Mouse (Mus musculus) erythroid progenitor cell, adult 5-6 weeks (primary cell): ENCODE measurements at regions not wholly inside any gene's neighbourhood (a gene's known extent, or its start where the extent isn't known, plus 50 kb on each side); places are given as distances from the start of the nearest gene placed in this dataset.

Source experiments
- ATAC-seq: replicated peaks from 2 replicates; pipeline ENCODE4 v1.8.0; 2016; ENCODE audit warnings: moderate number of reproducible peaks, mild to moderate bottlenecking, moderate TSS enrichment, inconsistent platforms; ENCODE audit not compliant: poor library complexity, low FRiP score, severe bottlenecking

DNA sequence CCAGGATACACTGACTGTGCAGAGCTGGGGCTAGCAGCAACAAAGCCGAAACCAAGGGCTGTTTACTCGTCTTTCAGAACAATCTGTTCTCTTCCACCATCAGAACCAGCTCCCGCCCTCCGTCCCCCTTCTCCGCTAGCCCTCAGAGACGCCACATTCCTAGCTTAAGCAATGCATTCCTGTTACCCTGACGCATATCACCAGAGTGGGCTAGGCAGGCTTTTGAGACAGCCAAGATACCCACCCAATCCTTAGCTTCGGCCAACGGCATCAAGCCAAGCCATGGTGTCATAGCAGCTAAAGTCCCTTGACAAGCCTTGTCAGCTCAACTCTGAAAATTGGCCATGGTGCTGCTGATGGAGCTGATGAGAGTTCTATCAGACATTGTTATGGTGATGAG, 319.1 kb downstream of the Tns1 start:
- ATAC-seq: no peak

DNA sequence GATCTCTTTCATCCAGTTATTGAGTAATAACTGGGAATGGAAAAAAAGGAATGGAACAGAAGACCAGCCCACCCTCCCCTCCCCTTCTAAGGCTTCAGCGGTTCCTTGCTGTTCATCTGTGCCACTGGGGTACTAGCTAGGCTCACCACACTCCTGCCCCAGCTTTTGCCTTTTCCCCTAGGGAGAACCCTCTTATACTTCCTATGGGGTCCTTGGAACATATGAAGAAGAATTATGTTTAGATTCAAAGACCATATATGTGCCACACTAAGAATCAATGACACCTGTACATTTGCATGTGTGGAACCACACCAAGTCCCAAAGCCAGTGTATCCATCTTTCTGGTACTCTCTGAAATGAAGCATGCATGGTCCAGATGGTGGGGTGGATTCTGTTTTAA, 324.3 kb downstream of the Tns1 start:
- no peak for ATAC-seq

DNA sequence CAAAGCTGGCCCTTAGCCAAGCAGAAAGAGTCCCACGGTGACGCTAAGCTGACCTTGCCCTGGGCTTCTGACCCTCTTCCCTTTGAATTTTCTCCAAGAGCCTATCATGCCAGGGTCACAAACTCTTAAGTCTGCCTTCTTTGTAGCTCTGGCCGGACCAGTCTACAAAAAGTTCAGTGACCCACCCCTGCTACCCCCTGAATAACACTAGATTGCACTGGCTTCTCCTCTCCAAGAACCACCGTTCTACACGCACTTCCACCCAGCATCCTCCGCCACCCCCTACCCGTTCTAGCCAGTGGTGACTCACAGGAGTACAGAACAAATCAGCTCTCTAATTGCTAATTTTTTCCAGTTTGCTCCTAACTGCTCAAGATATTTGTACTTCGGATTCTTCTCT, 325.0 kb downstream of the Tns1 start:
- ATAC-seq: no peak

DNA sequence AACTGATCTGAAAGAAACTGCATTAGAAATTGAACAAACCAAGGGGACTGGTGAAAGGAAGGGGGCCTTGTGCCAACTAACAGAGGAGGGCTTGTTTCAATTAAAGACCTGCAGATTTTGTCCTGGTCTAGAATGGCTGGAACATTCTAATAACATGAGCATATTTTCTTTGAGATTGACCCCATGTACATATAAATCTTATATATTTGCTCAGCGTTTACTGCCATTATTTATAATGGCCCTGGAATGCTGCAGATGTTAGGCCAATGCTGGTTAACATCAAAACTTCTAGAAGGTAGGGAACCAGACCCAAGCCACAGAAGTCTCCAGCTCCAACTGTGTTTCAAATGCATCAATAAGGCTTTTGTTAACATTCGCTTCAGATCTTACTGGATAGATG, 326.4 kb downstream of the Tns1 start:
- no peak for ATAC-seq

DNA sequence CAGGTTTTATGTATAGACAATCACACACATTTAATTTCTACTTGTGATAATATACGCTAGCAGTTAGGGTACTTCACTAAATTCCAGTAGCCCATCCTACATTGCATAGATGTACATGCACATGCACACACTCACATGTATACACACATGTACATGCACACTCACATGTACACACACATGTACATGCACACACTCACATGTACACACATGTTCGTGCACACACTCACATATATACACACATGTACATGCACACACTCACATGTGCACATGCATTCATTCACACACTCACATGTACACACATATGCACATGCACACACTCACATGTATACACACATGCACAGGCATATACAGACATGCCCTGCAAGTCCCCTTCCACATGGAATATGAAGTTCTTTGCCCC, 326.8 kb downstream of the Tns1 start:
- ATAC-seq: no peak

DNA sequence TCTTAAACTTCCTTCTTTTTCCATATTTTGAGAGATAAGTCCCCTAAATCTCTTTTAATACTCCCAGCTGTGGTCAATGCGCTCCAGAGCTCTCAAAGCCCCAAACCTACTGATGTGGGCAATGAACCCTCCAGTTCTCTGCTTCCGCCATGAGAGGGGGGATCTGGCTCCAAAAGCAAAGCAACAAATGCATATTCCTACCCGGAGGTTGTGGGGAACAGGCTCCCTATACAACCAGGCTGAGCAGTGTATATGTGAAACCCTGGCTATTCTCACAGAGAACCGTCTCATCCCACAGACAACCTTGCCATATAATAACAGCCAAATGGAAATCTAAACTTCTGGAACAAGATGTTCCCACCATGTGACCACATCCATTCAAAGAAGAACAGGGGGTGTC, 330.4 kb downstream of the Tns1 start:
- no peak for ATAC-seq

DNA sequence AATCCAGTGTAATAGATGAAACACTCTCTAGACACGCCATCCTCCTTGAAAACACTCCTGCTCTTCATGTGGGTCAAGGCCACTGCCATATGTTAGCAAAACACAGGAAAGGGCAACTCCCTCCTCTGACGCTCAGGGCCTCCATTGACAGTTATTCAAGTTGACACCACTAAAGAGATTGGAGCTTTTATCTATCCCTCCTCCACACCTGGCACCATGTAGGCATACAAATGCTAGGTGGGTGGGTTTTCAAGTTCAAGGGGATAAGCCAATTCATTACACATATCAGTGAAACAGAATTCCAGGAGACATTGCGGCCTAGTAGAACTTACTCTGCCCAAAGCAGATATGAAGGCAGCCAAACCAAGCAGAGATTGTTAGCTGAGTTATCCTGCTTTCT, 331.0 kb downstream of the Tns1 start:
- ATAC-seq: no peak

DNA sequence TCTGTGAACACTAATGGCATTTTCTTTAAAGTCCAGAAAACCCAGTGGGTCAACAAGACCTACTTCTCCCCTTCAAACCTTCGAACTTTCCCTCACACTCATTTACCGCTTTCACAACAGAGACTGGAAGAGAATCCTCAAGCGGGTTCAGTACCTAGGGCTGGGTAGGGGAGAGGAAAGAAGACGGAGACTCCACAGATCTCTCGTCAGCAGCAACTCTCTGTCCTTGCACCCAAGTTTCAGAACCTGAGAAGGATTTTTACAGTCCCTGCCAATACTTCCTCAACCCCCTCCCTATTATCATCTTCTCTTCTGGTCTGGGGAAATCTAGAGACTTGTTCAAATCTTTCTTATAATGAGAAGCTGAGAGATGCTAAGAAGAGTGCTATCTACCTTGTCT, 331.9 kb downstream of the Tns1 start:
- no peak for ATAC-seq

DNA sequence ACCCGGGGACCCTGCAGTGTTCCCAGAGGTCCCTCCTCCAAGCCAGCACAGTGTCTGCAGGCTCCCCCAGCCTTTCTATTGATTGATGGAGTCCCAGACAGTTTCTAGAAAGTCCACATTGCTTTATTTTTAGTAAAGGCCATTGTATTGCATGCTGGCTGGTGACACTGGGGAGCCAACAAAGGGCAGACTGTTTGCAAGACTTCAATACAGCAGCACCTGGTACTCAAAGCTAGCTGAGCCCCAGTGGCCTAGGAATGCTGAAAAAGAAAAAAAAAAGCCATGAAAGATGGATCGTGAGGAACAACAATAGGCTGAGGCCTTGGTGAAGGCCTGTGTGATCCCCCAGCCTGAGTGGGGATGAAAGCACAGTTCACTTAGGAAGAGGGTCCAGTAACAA, 336.6 kb downstream of the Tns1 start:
- ATAC-seq: no peak

DNA sequence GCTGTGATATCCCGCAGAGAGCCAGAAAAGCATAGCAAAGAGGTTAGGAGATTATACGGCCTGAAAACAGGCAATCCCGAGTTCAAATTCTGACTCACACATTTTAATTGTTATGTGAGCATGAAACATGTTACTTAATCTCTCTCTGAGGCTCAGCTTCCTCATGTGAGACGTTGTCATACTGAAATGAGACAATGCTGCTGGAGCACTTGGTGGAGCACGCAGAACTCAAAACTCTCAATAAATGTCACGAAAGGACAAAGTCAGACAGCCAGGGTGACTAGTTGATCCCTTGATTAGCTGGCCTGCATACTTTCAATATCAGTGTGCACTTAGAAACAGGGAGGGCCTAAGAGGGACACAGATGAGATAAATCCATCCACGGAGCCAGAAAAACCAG, 337.0 kb downstream of the Tns1 start:
- no peak for ATAC-seq

DNA sequence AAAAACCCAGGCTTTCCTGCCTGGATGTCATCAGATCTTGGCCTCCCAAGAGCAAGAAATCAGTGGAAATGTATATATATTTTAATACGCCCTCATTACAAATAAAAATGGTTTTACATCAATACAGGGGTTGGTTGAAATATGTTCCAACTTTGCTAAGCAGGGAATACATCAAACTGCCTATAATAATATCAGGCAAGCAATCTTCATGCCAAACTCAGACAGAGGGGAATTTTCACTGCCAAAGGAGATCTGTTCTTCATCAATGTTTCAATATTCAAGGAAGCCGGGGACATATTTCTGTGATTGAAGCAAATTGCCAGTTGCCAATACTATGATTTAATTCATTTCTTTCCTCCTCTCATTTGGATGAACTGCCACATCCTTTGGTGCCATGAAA, 340.9 kb downstream of the Tns1 start:
- no peak for ATAC-seq

DNA sequence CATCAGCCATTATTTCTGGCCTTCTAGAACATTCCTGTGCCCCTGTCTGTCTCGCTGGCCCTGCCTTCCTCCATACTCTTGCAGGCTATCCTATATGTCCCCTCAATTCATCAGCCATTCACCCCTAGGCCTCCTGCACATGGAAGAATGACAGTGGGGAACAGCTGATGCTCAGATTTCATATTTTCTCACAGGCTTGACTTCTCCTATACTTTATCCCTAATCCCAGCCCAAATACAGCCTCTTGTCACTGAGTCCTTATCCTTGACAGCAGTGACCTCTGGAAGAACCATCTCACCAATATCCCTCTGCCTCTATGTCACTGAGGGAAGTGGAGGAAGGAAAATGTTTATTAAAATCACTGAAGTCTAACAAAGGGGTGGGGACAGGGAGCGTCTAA, 341.4 kb downstream of the Tns1 start:
- ATAC-seq: no peak

DNA sequence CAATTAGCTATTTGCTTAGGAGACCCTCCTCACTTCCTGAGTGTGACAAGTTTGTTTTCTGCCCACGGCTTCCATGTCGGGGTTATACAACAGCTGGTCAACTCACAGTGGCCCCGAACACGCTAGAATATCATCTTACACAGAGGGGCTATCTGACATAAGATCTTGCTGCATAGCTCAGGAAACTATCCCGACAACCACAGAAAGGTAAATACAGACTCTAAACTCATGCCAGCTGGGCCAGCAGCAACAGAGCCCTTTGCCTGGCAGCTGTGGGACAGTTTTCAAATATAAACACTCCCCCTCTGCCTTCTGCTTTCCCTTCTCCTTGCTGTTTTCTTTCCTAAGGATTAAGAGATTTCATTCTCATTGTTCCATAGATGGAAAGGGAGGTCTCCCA, 352.5 kb downstream of the Tns1 start:
- ATAC-seq: no peak

DNA sequence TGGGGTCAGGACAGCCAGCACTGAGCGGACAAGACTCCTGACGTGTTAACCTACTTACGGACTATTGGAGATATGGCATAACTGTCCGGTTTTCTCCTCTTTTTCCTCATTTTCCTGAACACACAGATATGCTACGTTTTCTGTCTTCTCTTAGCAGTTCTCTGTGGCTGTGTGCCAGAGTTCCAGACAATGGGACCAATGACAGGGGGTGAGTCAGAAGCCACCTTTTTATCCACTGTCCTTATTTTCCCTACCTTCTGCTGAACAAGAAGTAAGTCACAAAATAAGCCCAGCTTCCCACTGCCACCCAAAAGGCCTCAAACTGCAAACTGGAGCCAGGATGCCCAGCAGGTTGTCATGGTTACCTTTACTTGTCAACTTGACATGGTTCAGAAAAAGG, 353.6 kb downstream of the Tns1 start:
- no peak for ATAC-seq

DNA sequence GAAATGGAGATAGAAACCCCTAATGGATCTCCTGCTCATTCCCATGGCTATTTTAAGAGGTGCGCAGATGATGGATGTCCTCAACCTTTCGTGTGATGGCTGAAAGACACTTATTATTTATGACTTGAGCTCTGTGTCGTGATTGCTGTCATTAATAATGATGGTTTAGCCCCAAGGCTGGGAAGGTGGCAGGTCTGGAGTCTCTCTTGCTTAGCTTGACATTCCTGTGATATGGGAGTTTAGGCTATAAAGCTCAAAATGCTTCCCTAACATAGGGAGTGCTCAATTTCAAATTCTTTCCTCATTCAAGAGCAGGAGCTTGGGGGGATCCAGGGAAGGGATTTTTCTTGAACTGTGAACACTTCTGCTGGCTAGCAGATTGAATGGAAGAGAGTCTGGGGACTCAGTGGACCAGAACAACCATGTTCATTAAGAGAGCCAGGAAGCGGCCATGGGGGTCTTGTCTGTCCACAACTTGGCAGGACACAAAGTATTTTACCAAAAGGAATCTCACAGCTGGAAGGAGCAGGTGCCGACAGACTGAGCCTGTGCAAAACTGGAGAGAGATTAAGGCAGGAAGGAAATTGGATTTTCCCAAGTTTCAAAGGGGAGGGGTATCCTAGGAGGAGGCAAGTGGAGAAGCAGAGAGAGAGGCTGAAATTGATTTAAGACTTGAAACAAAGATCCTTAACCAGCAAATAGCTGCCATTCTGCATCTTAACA, 359.5 kb downstream of the Tns1 start:
- ATAC-seq: no peak

DNA sequence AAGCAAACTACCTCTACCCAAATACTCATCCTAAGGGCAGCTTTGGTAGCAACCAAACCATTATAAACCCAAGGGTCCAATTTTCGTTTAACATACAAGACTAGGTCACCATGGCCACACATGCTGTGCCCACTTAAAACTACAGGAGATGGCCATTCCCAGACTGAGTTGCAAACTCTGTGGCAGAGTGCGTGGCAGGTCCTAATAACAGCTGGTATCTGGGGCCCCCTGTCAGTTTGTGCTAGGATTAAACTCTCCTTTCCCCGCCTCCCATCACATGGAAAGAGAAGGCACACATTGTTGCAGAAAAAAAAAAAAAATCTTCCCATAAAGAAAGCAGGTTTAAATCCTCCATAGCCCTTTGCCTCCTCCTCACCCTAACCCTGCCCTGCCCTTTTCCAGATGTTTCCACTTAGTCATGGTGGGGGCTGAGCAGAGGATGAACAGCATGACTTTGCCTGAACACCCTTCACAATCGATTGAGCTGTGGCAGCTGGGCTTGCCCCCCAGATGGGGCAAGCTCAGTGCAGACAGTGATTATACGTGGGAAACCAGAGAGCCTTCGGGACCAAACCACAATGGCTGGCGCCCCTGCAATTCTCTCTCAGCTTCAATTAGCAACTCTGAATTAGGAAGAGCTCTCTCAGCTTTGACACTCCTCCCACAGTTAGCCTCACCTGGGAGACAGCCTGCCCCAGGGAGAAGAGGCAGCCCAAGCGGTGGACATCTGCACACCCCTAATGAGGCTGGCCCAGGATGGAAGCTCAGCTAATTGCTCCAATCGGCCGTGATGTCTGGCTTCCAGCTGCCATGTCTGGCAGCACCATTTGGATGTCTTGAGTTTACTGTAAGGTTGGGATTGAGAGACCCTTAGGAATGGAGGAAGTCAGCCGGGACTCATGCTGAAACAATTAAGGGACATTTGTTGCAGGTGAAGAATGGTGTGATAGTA, 365.9 kb downstream of the Tns1 start:
- no peak for ATAC-seq

DNA sequence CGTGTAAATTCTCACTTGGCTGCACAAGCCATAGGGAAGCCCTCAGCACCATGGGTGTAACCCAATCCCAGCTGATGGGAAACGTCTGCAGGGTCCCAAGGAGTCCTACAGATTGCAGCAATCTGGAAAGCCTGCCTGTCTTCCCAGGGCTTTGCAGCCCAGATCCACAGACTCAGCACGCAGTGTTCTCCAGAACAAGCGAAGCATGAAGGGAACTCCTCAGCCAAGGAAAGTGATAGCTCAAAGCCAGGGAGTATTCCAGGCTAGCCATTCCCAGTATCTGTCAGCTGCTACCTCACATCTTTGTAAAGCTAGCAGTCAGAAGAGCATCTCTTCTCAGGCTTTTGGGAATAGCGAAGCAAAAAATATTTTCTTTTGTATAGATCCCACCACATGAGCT, 368.5 kb downstream of the Tns1 start:
- no peak for ATAC-seq

DNA sequence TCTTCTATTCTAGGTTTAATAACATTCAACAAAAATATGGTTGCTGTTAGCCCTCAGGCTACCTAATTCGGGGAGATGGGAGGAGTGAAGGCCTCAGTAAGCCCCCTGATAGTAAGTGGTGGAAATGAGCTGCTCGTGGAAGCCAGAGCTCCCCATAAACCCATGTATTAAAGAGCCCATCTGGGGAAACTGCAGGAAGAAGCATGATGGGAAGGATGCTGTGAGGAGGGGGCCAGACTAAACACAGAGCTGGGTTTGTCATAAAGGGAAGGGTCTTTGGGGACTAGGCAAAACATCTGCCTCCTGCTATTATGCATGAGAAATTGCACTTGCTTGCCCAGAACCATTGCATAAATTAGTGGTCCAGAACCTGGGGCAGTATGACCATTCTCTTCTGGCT, 369.3 kb downstream of the Tns1 start:
- no peak for ATAC-seq

DNA sequence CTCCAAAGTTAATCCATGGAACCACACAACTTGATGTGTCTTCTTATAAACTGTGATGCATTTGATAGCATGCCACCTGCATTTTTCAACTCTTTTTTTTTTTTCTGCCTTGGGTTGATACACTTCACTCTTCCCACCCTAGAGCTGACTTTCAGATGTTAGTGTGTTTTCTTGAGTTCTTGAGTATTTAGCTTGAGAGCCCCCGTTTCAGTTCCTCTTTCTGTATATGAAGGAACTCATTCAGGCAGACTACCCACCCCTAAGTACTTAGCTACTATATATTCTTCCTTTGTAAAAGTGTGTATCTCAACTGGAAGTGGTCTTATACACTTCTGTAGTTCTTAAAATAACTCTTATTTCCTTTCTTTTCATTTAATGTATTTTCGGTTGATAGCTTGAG, 371.1 kb downstream of the Tns1 start:
- ATAC-seq: no peak

DNA sequence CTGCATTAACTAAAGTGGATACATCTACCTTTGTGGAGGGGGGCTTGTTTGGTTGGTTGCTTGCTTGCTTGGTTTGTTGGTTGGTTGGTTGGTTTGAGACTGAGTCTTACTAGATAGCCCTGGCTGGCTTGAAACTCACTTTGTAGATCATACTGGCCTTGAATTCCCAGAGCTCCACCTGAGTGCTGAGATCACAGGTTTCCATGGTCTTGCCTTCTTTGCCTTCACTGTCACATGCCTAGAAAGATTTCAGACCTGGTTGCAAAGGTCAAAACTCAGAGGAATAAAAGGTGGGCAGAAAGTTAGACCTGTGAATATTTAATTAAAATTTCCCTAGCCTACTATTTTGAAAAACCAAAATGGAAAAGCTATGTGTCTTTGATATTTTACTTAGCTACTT, 375.5 kb downstream of the Tns1 start:
- ATAC-seq: no peak

DNA sequence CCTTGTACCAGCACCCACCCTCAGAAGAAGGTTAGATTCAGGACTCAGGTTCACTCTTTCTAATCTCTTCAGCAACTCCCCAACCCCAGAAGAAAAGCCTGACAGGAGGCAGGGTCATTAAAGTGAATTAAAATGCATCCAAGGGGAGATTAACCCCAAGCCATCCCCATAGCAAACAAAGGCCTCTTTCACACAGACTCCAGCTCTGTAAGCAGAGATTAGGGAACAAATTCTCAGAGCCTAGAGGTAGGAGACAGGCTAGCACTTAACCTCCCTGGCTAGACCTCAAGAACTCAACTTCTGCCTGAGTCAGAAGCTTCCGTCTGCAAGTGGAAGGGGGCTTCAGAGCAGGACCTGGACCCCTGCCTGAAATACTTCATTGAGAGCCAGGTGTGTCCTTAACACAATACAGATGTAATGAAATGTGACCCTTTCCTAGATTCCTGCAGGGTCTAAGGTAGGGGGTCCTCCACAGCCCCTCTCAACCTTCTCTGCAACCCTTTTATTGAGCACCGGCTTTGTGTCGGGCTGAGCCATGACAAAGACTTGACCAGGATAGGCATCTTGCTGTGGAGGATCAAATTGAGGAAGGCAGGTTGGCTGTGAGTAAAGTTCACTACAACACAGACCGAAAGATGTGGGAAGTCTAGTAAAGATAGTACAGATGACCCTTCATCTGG, 379.6 kb downstream of the Tns1 start:
- ATAC-seq: no peak
